Mouse (Mus musculus): ENCODE measurements around the gene Ppp1r13b.
A peak's percentile ranks its signal among the peaks of the same experiment; 100 is the strongest.

Gene Ppp1r13b

GRCm38 (mm10) chr12:111916514-111917217 is 8.8 kb upstream of the Ppp1r13b start:
- DNase-seq (ENCODE audit: low spot score in 2 of 2) = peak in 1 of 2 experiments; percentile 50

- DNase-seq (ENCODE audit: low spot score in 2 of 2) = no peak
Observed at GRCm38 (mm10) chr12:111915781-111916180, 7.9 kb upstream of the Ppp1r13b start.

GRCm38 (mm10) chr12:111914031-111914430 is 6.1 kb upstream of the Ppp1r13b start:
- DNase-seq (ENCODE audit: low spot score in 2 of 2) = no peak

- no peak for DNase-seq (ENCODE audit: low spot score in 2 of 2)
Observed at GRCm38 (mm10) chr12:111912802-111913201, 4.9 kb upstream of the Ppp1r13b start.

GRCm38 (mm10) chr12:111911796-111912195 is 3.9 kb upstream of the Ppp1r13b start:
- DNase-seq (ENCODE audit: low spot score in 2 of 2) = no peak

GRCm38 (mm10) chr12:111911171-111911760 is 3.4 kb upstream of the Ppp1r13b start:
- DNase-seq (ENCODE audit: low spot score in 2 of 2) = no peak

GRCm38 (mm10) chr12:111908997-111909550 is 1.2 kb upstream of the Ppp1r13b start:
- no peak for DNase-seq (ENCODE audit: low spot score in 2 of 2)

GRCm38 (mm10) chr12:111907421-111907891 is 454 bp downstream of the Ppp1r13b start:
- peak; percentile 66 to 69 for DNase-seq (ENCODE audit: low spot score in 2 of 2)

- DNase-seq (ENCODE audit: low spot score in 2 of 2) = no peak
Observed at GRCm38 (mm10) chr12:111906309-111906875, 1.5 kb downstream of the Ppp1r13b start.

- no peak for DNase-seq (ENCODE audit: low spot score in 2 of 2)
Observed at GRCm38 (mm10) chr12:111902488-111902887, 5.4 kb downstream of the Ppp1r13b start.

- DNase-seq (ENCODE audit: low spot score in 2 of 2) = no peak
Observed at GRCm38 (mm10) chr12:111901105-111901875, 6.6 kb downstream of the Ppp1r13b start.

- no peak for DNase-seq (ENCODE audit: low spot score in 2 of 2)
Observed at GRCm38 (mm10) chr12:111899646-111900045, 8.3 kb downstream of the Ppp1r13b start.

GRCm38 (mm10) chr12:111898686-111899085 is 9.2 kb downstream of the Ppp1r13b start:
- DNase-seq (ENCODE audit: low spot score in 2 of 2) = no peak

GRCm38 (mm10) chr12:111896908-111897661 is 10.8 kb downstream of the Ppp1r13b start:
- peak; percentile 55 to 72 for DNase-seq (ENCODE audit: low spot score in 2 of 2)

- peak; percentile 83 to 91 for DNase-seq (ENCODE audit: low spot score in 2 of 2)
Observed at GRCm38 (mm10) chr12:111894082-111894481, 13.8 kb downstream of the Ppp1r13b start.

- DNase-seq (ENCODE audit: low spot score in 2 of 2) = no peak
Observed at GRCm38 (mm10) chr12:111892981-111893380, 14.9 kb downstream of the Ppp1r13b start.

GRCm38 (mm10) chr12:111891800-111892199 is 16.1 kb downstream of the Ppp1r13b start:
- no peak for DNase-seq (ENCODE audit: low spot score in 2 of 2)

- DNase-seq (ENCODE audit: low spot score in 2 of 2) = no peak
Observed at GRCm38 (mm10) chr12:111889251-111889650, 18.7 kb downstream of the Ppp1r13b start.

- no peak for DNase-seq (ENCODE audit: low spot score in 2 of 2)
Observed at GRCm38 (mm10) chr12:111888303-111888864, 19.5 kb downstream of the Ppp1r13b start.

GRCm38 (mm10) chr12:111887005-111887404 is 20.9 kb downstream of the Ppp1r13b start:
- DNase-seq (ENCODE audit: low spot score in 2 of 2) = no peak

GRCm38 (mm10) chr12:111882852-111883251 is 25.1 kb downstream of the Ppp1r13b start:
- no peak for DNase-seq (ENCODE audit: low spot score in 2 of 2)

Measured in heart, adult 9 months (tissue).